Mouse (Mus musculus): Measurements from ENCODE around the gene Fam169b.

DNA sequence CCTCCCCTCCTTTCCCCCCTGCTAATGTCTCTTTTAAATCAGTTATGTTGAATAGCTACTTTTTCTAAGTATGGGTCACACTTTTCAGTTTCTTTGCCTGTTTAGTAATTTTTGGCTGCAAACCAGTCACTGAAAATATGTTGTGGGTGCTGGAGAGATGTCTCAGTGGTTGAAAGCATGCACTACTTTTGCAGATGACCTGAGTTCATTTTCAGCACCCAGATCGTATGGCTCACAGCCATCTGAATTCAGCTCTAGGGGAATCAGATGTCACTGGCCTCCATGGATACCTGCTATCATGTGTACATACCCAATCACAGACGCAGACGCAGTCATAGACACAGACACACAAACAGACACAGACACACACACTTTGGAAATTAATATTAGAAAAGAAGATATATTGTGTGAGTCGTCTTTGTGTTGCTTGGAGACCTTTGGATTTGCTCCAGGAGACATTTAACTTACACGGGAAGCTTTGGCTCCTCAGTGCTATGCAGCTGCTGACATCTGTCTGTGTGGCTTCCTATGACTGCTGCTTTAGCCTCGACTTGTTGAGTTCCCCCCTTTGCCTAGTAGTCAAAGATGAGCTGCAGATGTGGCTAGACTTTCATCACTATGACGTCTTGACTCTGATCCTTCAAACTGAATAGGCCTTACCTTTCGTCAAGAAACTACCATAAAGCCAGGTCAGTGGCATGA, 63.6 kb downstream of the Fam169b start:
- TF ChIP-seq CTCF (IDR thresholded peaks at IDR 0.05; ENCODE audit: low read depth) (no peak), EP300 (IDR thresholded peaks at IDR 0.05; ENCODE audit: low read depth) (no peak)

Measured in heart, postnatal 0 days (tissue).